Mouse (Mus musculus): Measurements from ENCODE around the gene Acat2. TPM values are rescaled to one million over a fixed set of nuclear protein-coding genes. Genes with fewer than 3 reads are reported as not detected.

Gene Acat2
- total RNA-seq (2023), result 1 to 10 TPM; 8.8 to 9.2 TPM

GRCm38 (mm10) chr17:12960331-12960873, at the start of gene Acat2:
Gene Acat2 (minus strand): TSS chr17:12960747.

GRCm38 (mm10) chr17:13006546-13006945, 46.0 kb upstream of the Acat2 start, which contains the start of gene Sod2:
Gene Sod2 (plus strand): TSS chr17:13006846.

GRCm38 (mm10) chr17:12994069-12994468, 33.5 kb upstream of the Acat2 start, which contains the start of gene Wtap:
Gene Wtap (minus strand): TSS chr17:12994169.

GRCm38 (mm10) chr17:12940151-12940805, 20.3 kb downstream of the Acat2 start, which contains the start of gene Acat3:
Gene Acat3 (minus strand): TSS chr17:12940600.

GRCm38 (mm10) chr17:12915881-12916583, 44.5 kb downstream of the Acat2 start, which contains the start of gene Mrpl18:
Gene Mrpl18 (minus strand): TSS chr17:12916345.

GRCm38 (mm10) chr17:12915488-12915880, 45.1 kb downstream of the Acat2 start, which contains the start of gene Tcp1:
Gene Tcp1 (plus strand): TSS chr17:12915701.

GRCm38 (mm10) chr17:12909361-12910280, 50.9 kb downstream of the Acat2 start, which contains the start of gene Pnldc1:
Gene Pnldc1 (minus strand): TSS chr17:12910230.

Other genes with a start within 250 kb of the Acat2 start
- 10 to 100 TPM; 26.3 to 30.7 TPM for gene Igf2r, start 191.1 kb downstream of the Acat2 start, total RNA-seq (2023)
- gene Mas1, start 92.6 kb downstream of the Acat2 start, total RNA-seq (2023), result not detected
- not detected for gene Mrgprh, start 84.7 kb downstream of the Acat2 start, total RNA-seq (2023)
- gene Pnldc1, start 50.5 kb downstream of the Acat2 start, total RNA-seq (2023), result 1 to 10 TPM in 1 of 2 experiments, under 1 TPM in 1; 0.29 to 1.1 TPM
- gene Tcp1, start 45.0 kb downstream of the Acat2 start, total RNA-seq (2023), result 100 to 1,000 TPM in 1 of 2 experiments, 10 to 100 TPM in 1; 96.1 to 102 TPM
- 10 to 100 TPM; 50.2 to 57.0 TPM for gene Mrpl18, start 44.4 kb downstream of the Acat2 start, total RNA-seq (2023)
- under 1 TPM in 1 of 2 experiments, not detected in 1; 0.73 TPM for gene Acat3, start 20.1 kb downstream of the Acat2 start, total RNA-seq (2023)
- gene Wtap, start 33.4 kb upstream of the Acat2 start, total RNA-seq (2023), result 10 to 100 TPM; 64.4 to 72.9 TPM
- gene Sod2, start 46.1 kb upstream of the Acat2 start, total RNA-seq (2023), result 10 to 100 TPM; 44.6 to 60.1 TPM
- under 1 TPM in 1 of 2 experiments, not detected in 1; 0.90 TPM for gene Gpr31b, start 91.5 kb upstream of the Acat2 start, total RNA-seq (2023)
- gene Tcp10b, start 100.4 kb upstream of the Acat2 start, total RNA-seq (2023), result not detected
- gene Unc93a, start 171.1 kb upstream of the Acat2 start, total RNA-seq (2023), result under 1 TPM; 0.15 to 0.44 TPM